Mouse (Mus musculus): ENCODE data around the gene Arhgap25. TPM values are rescaled to one million over a fixed set of nuclear protein-coding genes. Genes with fewer than 3 reads are reported as not detected.

The Arhgap25 gene
- total and polyA plus RNA-seq, 3 experiments = 3.4 to 5.2 TPM; not detected in 1

GRCm38 (mm10) chr6:87479291-87479999, 53.6 kb downstream of the Arhgap25 start (continued):
- TF ChIP-seq POLR2AphosphoS2 (IDR thresholded peaks at IDR 0.05; ENCODE audit: low read length) (no peak), EP300 (IDR thresholded peaks at IDR 0.05; ENCODE audit: low read depth in 1 of 2, low read length in 2 of 2) (no peak), MAZ (IDR thresholded peaks at IDR 0.05; ENCODE audit: low read depth, low read length) (no peak)

GRCm38 (mm10) chr6:87478847-87479246, 54.2 kb downstream of the Arhgap25 start:
- Histone ChIP-seq H3K4me3 (ENCODE audit: control insufficient read depth in 1 of 2, insufficient read depth in 1 of 2, low read depth in 2 of 2, low read length in 2 of 2) (no peak overlapping the region), H3K27me3 (ENCODE audit: control insufficient read depth in 1 of 2, insufficient read depth in 2 of 2, low read length in 2 of 2) (no peaks in the 10 kb centered on the region), H3K36me3 (ENCODE audit: control insufficient read depth in 1 of 2, insufficient read depth in 2 of 2, low read length in 2 of 2) (no peaks in the 10 kb centered on the region), H3K4me1 (ENCODE audit: control insufficient read depth in 1 of 2, insufficient read depth in 2 of 2, low read length in 2 of 2) (no peaks in the 10 kb centered on the region), H3K9me3 (replicated peaks; ENCODE audit: insufficient read depth, low read length) (no peaks in the 10 kb centered on the region), H3K79me2 (ENCODE audit: control insufficient read depth, insufficient read depth, low read length, poor library complexity) (no peaks in the 10 kb centered on the region), H3K9ac (ENCODE audit: control insufficient read depth, low read depth, low read length, poor library complexity, severe bottlenecking) (no peak overlapping the region), H3K27ac (ENCODE audit: control insufficient read depth, low read depth, low read length) (no peak overlapping the region)
- no peak for DNase-seq (ENCODE audit: low read depth, low spot score)
- no peak for TF ChIP-seq MXI1 (IDR thresholded peaks at IDR 0.05; ENCODE audit: low read depth, low read length)
- no peak for TF ChIP-seq NELFE (IDR thresholded peaks at IDR 0.05; ENCODE audit: low read depth, low read length)
- no peak for TF ChIP-seq GABPA (IDR thresholded peaks at IDR 0.05; ENCODE audit: low read depth, low read length)
- TF ChIP-seq RCOR1 (IDR thresholded peaks at IDR 0.05; ENCODE audit: low read depth, low read length) = no peak
- no peak for TF ChIP-seq ZC3H11A (IDR thresholded peaks at IDR 0.05; ENCODE audit: low read depth, low read length)
- TF ChIP-seq ELF1 (IDR thresholded peaks at IDR 0.05; ENCODE audit: low read depth, low read length) = no peak
- TF ChIP-seq USF1 (IDR thresholded peaks at IDR 0.05; ENCODE audit: low read depth, low read length) = no peak
- no peak for TF ChIP-seq RAD21 (IDR thresholded peaks at IDR 0.05; ENCODE audit: low read depth, low read length)
- TF ChIP-seq ZNF384 (IDR thresholded peaks at IDR 0.05; ENCODE audit: low read depth, low read length) = no peak
- TF ChIP-seq MYC (IDR thresholded peaks at IDR 0.05; ENCODE audit: low read depth, low read length) = no peak

GRCm38 (mm10) chr6:87475223-87475622, 57.8 kb downstream of the Arhgap25 start:
- Histone ChIP-seq H3K4me3 (ENCODE audit: control insufficient read depth in 1 of 2, insufficient read depth in 1 of 2, low read depth in 2 of 2, low read length in 2 of 2) (no peak overlapping the region), H3K27ac (ENCODE audit: control insufficient read depth, low read depth, low read length) (no peak overlapping the region), H3K27me3 (ENCODE audit: control insufficient read depth in 1 of 2, insufficient read depth in 2 of 2, low read length in 2 of 2) (no peaks in the 10 kb centered on the region), H3K4me1 (ENCODE audit: control insufficient read depth in 1 of 2, insufficient read depth in 2 of 2, low read length in 2 of 2) (no peaks in the 10 kb centered on the region), H3K79me2 (ENCODE audit: control insufficient read depth, insufficient read depth, low read length, poor library complexity) (no peaks in the 10 kb centered on the region), H3K9ac (ENCODE audit: control insufficient read depth, low read depth, low read length, poor library complexity, severe bottlenecking) (no peak overlapping the region), H3K36me3 (ENCODE audit: control insufficient read depth in 1 of 2, insufficient read depth in 2 of 2, low read length in 2 of 2) (no peaks in the 10 kb centered on the region; a peak in 1 of 4 replicates), H3K9me3 (replicated peaks; ENCODE audit: insufficient read depth, low read length) (no peaks in the 10 kb centered on the region)
- DNase-seq (ENCODE audit: low read depth, low spot score) = no peak
- TF ChIP-seq POLR2A (IDR thresholded peaks at IDR 0.05; ENCODE audit: control insufficient read depth in 1 of 2, insufficient read depth in 1 of 2, low read depth in 1 of 2, low read length in 2 of 2, poor library complexity in 1 of 2) = no peak
- no peak for TF ChIP-seq ZC3H11A (IDR thresholded peaks at IDR 0.05; ENCODE audit: low read depth, low read length)
- TF ChIP-seq TAL1 (IDR thresholded peaks at IDR 0.05; ENCODE audit: low read length) = no peak
- no peak for TF ChIP-seq USF2 (IDR thresholded peaks at IDR 0.05; ENCODE audit: borderline replicate concordance in 1 of 2, insufficient read depth in 1 of 2, low read depth in 1 of 2, low read length in 2 of 2)
- no peak for TF ChIP-seq RAD21 (IDR thresholded peaks at IDR 0.05; ENCODE audit: low read depth, low read length)
- no peak for TF ChIP-seq GATA1 (IDR thresholded peaks at IDR 0.05; ENCODE audit: low read depth, low read length)
- no peak for TF ChIP-seq SMC3 (IDR thresholded peaks at IDR 0.05; ENCODE audit: low read depth, low read length)
- no peak for TF ChIP-seq EP300 (IDR thresholded peaks at IDR 0.05; ENCODE audit: low read depth in 1 of 2, low read length in 2 of 2)
- no peak for TF ChIP-seq UBTF (IDR thresholded peaks at IDR 0.05; ENCODE audit: borderline replicate concordance, insufficient read depth, low read depth, low read length)
- no peak for TF ChIP-seq CHD2 (IDR thresholded peaks at IDR 0.05; ENCODE audit: low read length)
- TF ChIP-seq MAFK (IDR thresholded peaks at IDR 0.05; ENCODE audit: borderline replicate concordance, low read depth, low read length) = no peak
- no peak for TF ChIP-seq MAZ (IDR thresholded peaks at IDR 0.05; ENCODE audit: low read depth, low read length)

Measured in MEL (cell line).